Mouse (Mus musculus) megakaryocyte, embryonic 14.5 days (primary cell): ENCODE measurements around the gene Nodal.

Experiments
- FLI1 ChIP-seq: IDR thresholded peaks from 2 replicates; pipeline ENCODE4 v1.6.1; 2012; ENCODE audit warnings: low read length, inconsistent platforms, mixed read lengths
- GATA1 ChIP-seq: IDR thresholded peaks from 3 replicates; pipeline ENCODE4 v1.6.1; 2012; ENCODE audit warnings: mixed read lengths, low read length, inconsistent platforms, borderline replicate concordance

- TF ChIP-seq GATA1 (no peak), FLI1 (no peak)
Observed at GRCm38 (mm10) chr10:61400407-61400806, 17.4 kb upstream of the Nodal start.
